Mouse (Mus musculus) gastrocnemius, postnatal 4 days (tissue): ENCODE results near the gene Fkbp11. TPM values are rescaled to one million over a fixed set of nuclear protein-coding genes. Genes with fewer than 3 reads are reported as not detected.

Experiments
- total RNA-seq, 2 experiments: library from RNA; stranded (reverse); gene quantifications; 2 replicates each; pipeline ENCODE4 v1.2.3; 2021

The Fkbp11 gene
- total RNA-seq, 2 experiments from 2014 or later = 16.6 to 17.2 TPM

Other genes with a start within 250 kb of the Fkbp11 start
- gene Lalba, start 245.5 kb downstream of the Fkbp11 start, total RNA-seq = not detected
- not detected for gene Olfr279, start 235.8 kb downstream of the Fkbp11 start, total RNA-seq
- gene Kansl2, start 193.9 kb downstream of the Fkbp11 start, total RNA-seq = 10 to 100 TPM; 75.4 to 83.9 TPM
- gene Ccnt1, start 157.3 kb downstream of the Fkbp11 start, total RNA-seq = 10 to 100 TPM; 31.3 to 35.4 TPM
- gene 4930415O20Rik, start 157.2 kb downstream of the Fkbp11 start, total RNA-seq = under 1 TPM in 1 of 2 experiments, not detected in 1; 0.54 TPM
- 10 to 100 TPM; 56.6 to 60.6 TPM for gene Adcy6, start 118.1 kb downstream of the Fkbp11 start, total RNA-seq
- 10 to 100 TPM; 22.1 to 22.5 TPM for gene Cacnb3, start 97.4 kb downstream of the Fkbp11 start, total RNA-seq
- gene Ddx23, start 65.3 kb downstream of the Fkbp11 start, total RNA-seq = 10 to 100 TPM; 62.5 to 67.3 TPM
- 1 to 10 TPM in 1 of 2 experiments, under 1 TPM in 1; 0.75 to 1.2 TPM for gene Rnd1, start 50.7 kb downstream of the Fkbp11 start, total RNA-seq
- not detected for gene Ccdc65, start 20.0 kb downstream of the Fkbp11 start, total RNA-seq
- gene Arf3, start 35.0 kb upstream of the Fkbp11 start, total RNA-seq = 10 to 100 TPM; 30.8 to 31.7 TPM
- gene Wnt10b, start 50.0 kb upstream of the Fkbp11 start, total RNA-seq = 1 to 10 TPM; 2.7 TPM
- under 1 TPM; 0.15 to 0.21 TPM for gene Wnt1, start 61.7 kb upstream of the Fkbp11 start, total RNA-seq
- gene Ddn, start 81.3 kb upstream of the Fkbp11 start, total RNA-seq = 1 to 10 TPM; 1.8 TPM
- gene Prkag1, start 103.3 kb upstream of the Fkbp11 start, total RNA-seq = 10 to 100 TPM; 42.8 to 42.9 TPM
- gene Kmt2d, start 143.0 kb upstream of the Fkbp11 start, total RNA-seq = 10 to 100 TPM; 63.9 to 68.6 TPM
- gene Rhebl1, start 166.3 kb upstream of the Fkbp11 start, total RNA-seq = 1 to 10 TPM; 2.4 to 3.6 TPM
- 1 to 10 TPM; 5.0 to 7.8 TPM for gene Dhh, start 170.3 kb upstream of the Fkbp11 start, total RNA-seq
- gene Lmbr1l, start 190.0 kb upstream of the Fkbp11 start, total RNA-seq = 10 to 100 TPM; 16.9 to 19.8 TPM
- gene Tuba1b, start 206.4 kb upstream of the Fkbp11 start, total RNA-seq = 100 to 1,000 TPM; 402 to 455 TPM
- gene Gm49450, start 225.4 kb upstream of the Fkbp11 start, total RNA-seq = not detected
- 100 to 1,000 TPM; 355 to 415 TPM for gene Tuba1a, start 225.5 kb upstream of the Fkbp11 start, total RNA-seq